Mouse (Mus musculus) spleen, postnatal 10 days (tissue): Measurements from ENCODE around the gene Ergic1.

Experiments
- DNase-seq, 2 experiments: peaks; one replicate each; pipeline ENCODE4 v3.0.0; 2021 to 2022; ENCODE audit warnings: low spot score in 2 of 2

Ergic1 gene

DNA sequence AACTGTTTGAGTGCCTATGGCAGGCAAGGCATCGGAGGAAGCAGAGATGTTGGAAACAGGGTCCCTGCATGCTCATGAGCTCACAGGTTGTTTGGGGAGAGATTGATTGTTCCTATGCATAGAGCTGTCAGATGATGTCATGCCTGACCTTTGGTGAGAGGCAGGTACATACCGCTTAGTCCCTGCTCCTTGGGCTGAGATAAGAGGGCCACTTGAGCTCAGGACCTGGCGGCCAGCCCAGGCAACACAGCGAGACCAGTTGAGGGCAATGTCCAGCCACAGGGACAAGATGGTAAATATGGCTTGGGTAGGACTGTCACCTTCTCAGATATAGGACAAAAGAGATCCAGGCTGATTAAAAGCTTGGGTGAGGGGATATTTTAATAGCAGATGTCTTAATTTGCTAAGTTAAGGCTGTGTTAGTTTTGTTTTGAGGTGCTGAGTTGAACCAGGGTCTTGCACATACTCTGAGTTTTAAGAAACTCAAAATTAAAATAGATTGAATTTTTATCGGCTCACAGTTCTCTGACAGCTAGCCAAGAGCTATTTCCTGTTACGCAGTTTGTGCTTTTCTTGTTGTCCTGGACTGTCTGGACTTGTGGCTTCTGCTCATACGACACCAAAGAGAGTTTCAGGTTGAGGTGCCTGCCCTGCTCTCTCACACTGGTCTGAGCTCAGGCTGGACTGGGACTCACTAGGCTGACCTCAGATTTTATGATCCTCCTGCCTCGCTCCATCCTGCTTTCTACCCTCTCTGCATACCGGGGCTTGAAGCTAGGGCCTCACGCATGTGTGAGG lies 138.7 kb downstream of the Ergic1 start:
- no peak for DNase-seq

DNA sequence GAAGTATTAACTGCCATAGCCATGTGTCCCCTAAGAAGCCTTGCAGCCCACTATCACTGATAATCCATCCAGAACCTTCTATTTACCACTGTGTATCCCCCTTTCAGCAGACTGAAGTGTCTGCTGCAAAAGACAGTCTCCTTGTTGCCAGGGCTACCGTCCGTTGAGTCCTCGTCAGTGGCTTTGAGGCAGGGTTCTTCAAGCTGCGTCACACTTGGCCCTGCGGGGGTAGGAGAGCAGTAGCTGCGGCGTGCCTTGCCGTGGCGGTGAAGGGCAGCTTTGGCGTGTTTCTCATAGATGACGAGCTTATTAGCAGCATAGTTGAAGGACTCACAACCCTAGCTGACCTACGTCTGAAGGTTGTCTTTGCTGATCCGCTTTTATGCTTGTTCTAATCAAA lies 140.3 kb downstream of the Ergic1 start:
- no peak for DNase-seq

DNA sequence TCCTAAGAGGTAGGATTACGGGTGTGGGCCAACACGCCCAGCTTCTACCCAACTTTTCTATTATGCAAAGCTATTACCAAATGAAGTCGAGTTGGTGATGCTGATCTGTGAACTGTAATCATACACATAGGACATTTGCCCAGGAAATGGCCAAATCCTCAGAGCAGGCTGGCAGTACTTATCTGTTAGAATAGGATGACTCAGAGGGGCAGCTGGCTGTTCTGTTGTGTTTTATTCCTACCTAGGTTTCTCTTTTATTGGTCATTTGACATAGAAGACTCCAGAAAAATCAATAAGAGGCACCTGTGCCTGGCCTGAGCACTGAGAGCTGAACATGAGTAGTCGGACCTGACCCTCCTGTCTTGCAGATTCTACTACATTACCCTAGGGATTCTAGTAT lies 141.3 kb downstream of the Ergic1 start:
- no peak for DNase-seq

DNA sequence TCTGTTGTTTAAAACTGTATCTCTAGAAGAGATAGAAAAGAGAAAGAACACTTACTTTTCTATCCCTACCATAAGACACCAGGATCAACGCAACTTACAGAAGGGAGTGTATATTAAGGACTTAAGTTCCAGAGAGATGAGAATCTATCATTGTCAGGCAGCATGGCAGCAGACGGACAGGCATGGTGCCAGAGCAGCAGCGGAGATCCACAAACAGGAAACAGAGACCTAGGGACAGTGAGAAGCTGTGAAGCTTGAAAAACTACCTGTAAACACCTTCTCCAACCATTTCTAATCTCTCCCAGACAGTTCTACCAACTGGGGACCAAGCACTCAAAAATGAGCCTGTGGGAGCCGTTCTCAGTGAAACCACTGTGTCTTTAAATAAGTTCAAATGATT lies 142.4 kb downstream of the Ergic1 start:
- no peak for DNase-seq

DNA sequence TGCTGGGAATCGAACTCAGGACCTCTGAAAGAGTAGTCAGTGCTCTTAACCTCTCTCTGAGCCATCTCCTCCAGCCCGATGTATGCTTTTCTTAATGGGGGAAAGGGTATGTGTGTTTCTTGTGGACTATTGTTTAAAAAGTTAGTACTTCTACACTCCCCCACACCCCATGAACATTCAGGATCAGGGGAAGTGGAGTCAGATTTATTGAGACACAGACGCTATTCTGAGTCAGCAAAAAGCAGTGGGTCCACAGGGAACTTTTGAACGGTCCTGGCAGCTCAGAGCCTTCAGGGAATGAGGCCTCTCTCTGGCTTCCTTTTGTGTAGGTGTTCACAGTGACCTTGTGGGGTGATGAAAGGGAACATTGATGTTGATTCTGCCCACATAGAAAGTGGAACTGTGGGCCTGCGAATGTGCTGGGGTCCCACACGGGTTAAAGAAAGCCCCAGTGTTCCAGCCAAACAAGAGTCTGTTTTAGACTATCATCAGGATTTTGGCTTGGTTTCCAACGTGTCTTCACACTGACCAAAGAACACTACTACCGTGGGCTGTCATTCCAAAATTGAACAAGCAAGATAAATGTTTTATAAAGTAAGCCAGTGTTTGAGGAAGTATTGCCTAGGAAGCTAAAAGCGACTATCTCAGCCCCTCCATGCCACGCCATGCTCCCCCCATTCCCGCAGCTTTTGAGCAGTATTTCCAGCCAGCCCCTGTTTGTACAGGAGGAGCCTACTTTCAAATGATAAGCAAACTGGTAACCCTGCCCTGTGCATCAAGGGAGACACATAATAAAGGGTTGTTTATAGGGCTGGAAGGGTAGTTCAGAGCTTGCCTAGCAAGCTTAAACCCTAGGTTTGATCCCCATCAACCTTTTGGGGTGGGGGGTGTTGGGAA lies 144.4 kb downstream of the Ergic1 start:
- no peak for DNase-seq
